Mouse (Mus musculus) forebrain, embryonic 13.5 days (tissue): ENCODE measurements around the gene Eif4e1b. TPM values are rescaled to one million over a fixed set of nuclear protein-coding genes. Genes with fewer than 3 reads are reported as not detected.

Experiments
- ATAC-seq: fragments of 200-750 bp; cut with Nextera tagmentation; 2 replicates; pipeline ENCODE4 v1.8.0; 2017
- H3K27ac ChIP-seq: fragments of 300-500 bp; sonication (generic); 2 replicates; pipeline ENCODE4 v1.5.1; 2015; ENCODE audit warnings: inconsistent platforms, mild to moderate bottlenecking, moderate library complexity
- H3K27me3 ChIP-seq: fragments of 300-500 bp; sonication (generic); 2 replicates; pipeline ENCODE4 v1.6.1; 2015; ENCODE audit warnings: mild to moderate bottlenecking, inconsistent platforms
- H3K36me3 ChIP-seq: fragments of 300-500 bp; sonication (generic); 2 replicates; pipeline ENCODE4 v1.6.1; 2015; ENCODE audit warnings: mild to moderate bottlenecking, inconsistent platforms; ENCODE audit not compliant: poor library complexity, severe bottlenecking
- H3K4me1 ChIP-seq: fragments of 300-500 bp; sonication (generic); 2 replicates; pipeline ENCODE4 v1.6.1; 2015; ENCODE audit warnings: inconsistent platforms
- H3K4me2 ChIP-seq: fragments of 300-500 bp; sonication (generic); 2 replicates; pipeline ENCODE4 v1.6.1; 2015; ENCODE audit warnings: inconsistent platforms, mild to moderate bottlenecking, moderate library complexity
- H3K4me3 ChIP-seq: fragments of 300-500 bp; sonication (generic); 2 replicates; pipeline ENCODE4 v1.5.1; 2015; ENCODE audit warnings: mild to moderate bottlenecking, inconsistent platforms
- H3K9ac ChIP-seq: fragments of 300-500 bp; sonication (generic); 2 replicates; pipeline ENCODE4 v1.6.1; 2015; ENCODE audit warnings: mild to moderate bottlenecking, inconsistent platforms
- H3K9me3 ChIP-seq: fragments of 300-500 bp; sonication (generic); replicated peaks from 2 replicates; pipeline ENCODE4 v1.6.1; 2016; ENCODE audit warnings: inconsistent platforms
- WGBS: fragments of 180-500 bp; shearing (Covaris S2); methylation state at CpG from one replicate; pipeline ENCODE4 v1.1.7; 2015; 5-methylcytosine and 5-hydroxymethylcytosine counted together
- polyA plus RNA-seq: library from polyadenylated mRNA; unstranded; fragments of >200 nt; fragmentation: Nextera tagmentation; extraction: Ambion mirVana; gene quantifications from 2 replicates; pipeline ENCODE4 v1.2.1, GENCODE M21; 2015

Eif4e1b gene
- polyA plus RNA-seq, 1 experiment from 2014 or later = not detected

- Histone ChIP-seq H3K4me2 (no peak overlapping the region; the same call in 1 of the 2 replicates), H3K4me1 (peaks cover 23% of the 10 kb centered on the region), H3K27ac (peak overlapping the region; percentile 59), H3K9me3 (no peaks in the 10 kb centered on the region), H3K9ac (no peak overlapping the region; the same call in 1 of the 2 replicates), H3K36me3 (no peaks in the 10 kb centered on the region), H3K27me3 (no peaks in the 10 kb centered on the region), H3K4me3 (no peak overlapping the region)
- 63% methylated on average over 5 of the region's 5 CpGs for WGBS
- ATAC-seq = no peak; the same call in 1 of the 2 replicates
These were observed 53.3 kb downstream of the Eif4e1b start for GRCm38 (mm10) chr13:54837061-54837460.

DNA sequence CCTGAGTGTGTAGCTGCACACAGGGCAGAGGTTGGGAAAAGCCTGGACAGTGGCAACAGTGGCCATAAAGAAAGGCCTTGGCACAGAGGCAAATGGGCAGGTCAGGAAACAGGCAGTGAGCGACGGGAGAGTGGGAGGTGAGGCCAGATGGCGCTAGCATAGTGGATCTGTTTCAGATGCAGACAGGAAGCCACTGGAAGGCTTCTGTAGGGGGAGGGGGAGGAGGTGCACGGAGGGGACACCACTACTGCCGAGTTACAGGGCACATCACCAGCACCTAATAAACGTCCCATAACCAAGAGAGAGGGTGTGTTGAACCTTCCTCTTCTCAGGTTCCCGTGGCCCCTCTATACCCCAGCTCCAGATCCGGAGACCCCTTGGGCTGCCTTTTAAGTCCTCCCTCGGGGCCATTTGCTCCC is 53.7 kb downstream of the Eif4e1b start:
- H3K36me3 ChIP-seq = no peaks in the 10 kb centered on the region
- H3K4me1 ChIP-seq = peaks cover 23% of the 10 kb centered on the region
- no peaks in the 10 kb centered on the region for H3K9me3 ChIP-seq
- H3K27ac ChIP-seq = peak overlapping the region; percentile 59
- no peaks in the 10 kb centered on the region for H3K27me3 ChIP-seq
- peak overlapping the region; percentile 33 for H3K4me2 ChIP-seq
- WGBS = 16% methylated on average over 9 of the region's 9 CpGs
- peak; percentile 41; the same call in 1 of the 2 replicates for ATAC-seq
- H3K4me3 ChIP-seq = no peak overlapping the region
- no peak overlapping the region; the same call in 1 of the 2 replicates for H3K9ac ChIP-seq

Other genes starting within 250 kb of the Eif4e1b start
- 262 and 276 TPM in 2 replicates for gene 4833439L19Rik, start 218.6 kb upstream of the Eif4e1b start, polyA plus RNA-seq
- gene Arl10, start 209.0 kb upstream of the Eif4e1b start, polyA plus RNA-seq = 52.1 and 53.5 TPM in 2 replicates
- gene Nop16, start 193.9 kb upstream of the Eif4e1b start, polyA plus RNA-seq = 59.6 and 66.2 TPM in 2 replicates
- 204 and 209 TPM in 2 replicates for gene Higd2a, start 193.8 kb upstream of the Eif4e1b start, polyA plus RNA-seq
- gene Cltb, start 172.7 kb upstream of the Eif4e1b start, polyA plus RNA-seq = 57.2 and 60.3 TPM in 2 replicates
- 69.4 and 73.2 TPM in 2 replicates for gene Faf2, start 162.2 kb upstream of the Eif4e1b start, polyA plus RNA-seq
- gene Rnf44, start 90.1 kb upstream of the Eif4e1b start, polyA plus RNA-seq = 98.6 and 98.8 TPM in 2 replicates
- gene Cdhr2, start 82.5 kb upstream of the Eif4e1b start, polyA plus RNA-seq = 0.05 TPM in 1 of 2 replicates, not detected in the other
- gene Gprin1, start 34.1 kb upstream of the Eif4e1b start, polyA plus RNA-seq = 3.5 TPM in 2 replicates
- gene Sncb, start 17.4 kb upstream of the Eif4e1b start, polyA plus RNA-seq = 9.1 and 10.6 TPM in 2 replicates
- gene Tspan17, start 5.4 kb downstream of the Eif4e1b start, polyA plus RNA-seq = 11.9 and 15.0 TPM in 2 replicates
- gene Unc5a, start 165.4 kb downstream of the Eif4e1b start, polyA plus RNA-seq = 7.2 and 7.5 TPM in 2 replicates
- gene Hk3, start 237.4 kb downstream of the Eif4e1b start, polyA plus RNA-seq = 0.48 and 0.59 TPM in 2 replicates